Comparison of ENCODE assay signal across 10 mouse cellular contexts in genomic region chr1:172016031-172016430, GRCm38 (mm10). TPM values are rescaled to one million over a fixed set of nuclear protein-coding genes. Genes with fewer than 3 reads are reported as not detected.
DNase-seq lines count a peak whose midpoint lies in the region; ATAC-seq and TF ChIP-seq lines count a peak whose summit lies in the region.
"Had no signal": no experiment of that assay in that cellular context is flagged by ENCODE, and none has a peak within 500 bp of the region (broad histone marks: within the 10 kb centered on the region; RNA-seq: fewer than 3 reads in every experiment).

No protein-coding gene starts in this region.

- H3K4me3 ChIP-seq in stomach, postnatal 0 days (ENCODE audit: low read depth, low read length): no peak overlapping the region

- no peak for TF ChIP-seq CTCF in stomach, postnatal 0 days (IDR thresholded peaks at IDR 0.05; ENCODE audit: low read depth)

- no peaks in the 10 kb centered on the region for H3K9me3 ChIP-seq in stomach, postnatal 0 days (ENCODE audit: control insufficient read depth, low read length)

- no peaks in the 10 kb centered on the region for H3K36me3 ChIP-seq in stomach, postnatal 0 days (ENCODE audit: control insufficient read depth, insufficient read depth, low read length)

- 45% methylated on average over 8 of the region's 8 CpGs for WGBS in stomach, postnatal 0 days

- H3K4me2 ChIP-seq in stomach, postnatal 0 days (replicated peaks; ENCODE audit: low read depth): no peak overlapping the region

- H3K27ac ChIP-seq in stomach, postnatal 0 days (replicated peaks): peak overlapping the region; percentile 56; the same call in 1 of the 2 replicates

- H3K4me1 ChIP-seq in stomach, postnatal 0 days (replicated peaks; ENCODE audit: control insufficient read depth, insufficient read depth): peaks cover 2% of the 10 kb centered on the region; the same call in 1 of the 2 replicates

- no peak for TF ChIP-seq EP300 in stomach, postnatal 0 days (optimal IDR thresholded peaks at IDR 0.05)

- peak; percentile 38; the same call in 1 of the 2 replicates for ATAC-seq in frontal cortex, adult (ENCODE audit: low TSS enrichment)
- peak; percentile 62 for ATAC-seq in megakaryocyte, adult 5-6 weeks (ENCODE audit: poor library complexity, severe bottlenecking)
- ATAC-seq in stomach, postnatal 0 days (ENCODE audit: low FRiP score, low TSS enrichment): no peak

- DNase-seq in frontal cortex, postnatal 25 days (ENCODE audit: low spot score in 2 of 2): no peak
- DNase-seq in thymus, postnatal 14 days: peak; percentile 44
- DNase-seq in thymus, adult 18-20 months: no peak
- DNase-seq in stomach, postnatal 0 days (ENCODE audit: low spot score): no peak
- no peak for DNase-seq in left cerebral cortex, adult 9 months (ENCODE audit: low spot score in 2 of 2)
- no peak for DNase-seq in kidney, adult 8-10 months
- DNase-seq: gastrocnemius, postnatal 36 days had no signal

- no peak overlapping the region for H3K9ac ChIP-seq in stomach, postnatal 0 days (ENCODE audit: low read length)

- no peaks in the 10 kb centered on the region for H3K27me3 ChIP-seq in stomach, postnatal 0 days (ENCODE audit: control insufficient read depth, insufficient read depth, low read length)

RNA-seq across cellular contexts. Expression of gene Vangl2, which starts 12.2 kb away (rescaled TPM):
- 2.1 and 2.8 TPM in 2 replicates for total RNA-seq in megakaryocyte, adult 5-6 weeks (2015)
- 1.8 and 2.5 TPM in 2 replicates for total RNA-seq in megakaryocyte, adult 5-6 weeks (2017)
- polyA plus RNA-seq in stomach, postnatal 0 days (2015; fragmentation: Nextera tagmentation; extraction: Ambion mirVana): 5.2 and 5.4 TPM in 2 replicates

RNA-seq across cellular contexts. Expression of gene Nhlh1, which starts 41.3 kb away (rescaled TPM):
- total RNA-seq in megakaryocyte, adult 5-6 weeks (2015): not detected in 2 replicates
- total RNA-seq in megakaryocyte, adult 5-6 weeks (2017): not detected in 2 replicates
- not detected in 2 replicates for polyA plus RNA-seq in stomach, postnatal 0 days (2015; fragmentation: Nextera tagmentation; extraction: Ambion mirVana)
- total RNA-seq: gastrocnemius, postnatal 36 days; neutrophil, adult 5-6 weeks had no signal
